Mouse (Mus musculus) megakaryocyte, embryonic 14.5 days (primary cell): ENCODE data around the gene Olfr924.

ENCODE experiments used
- FLI1 ChIP-seq: IDR thresholded peaks from 2 replicates; pipeline ENCODE4 v1.6.1; 2012; ENCODE audit warnings: low read length, inconsistent platforms, mixed read lengths
- GATA1 ChIP-seq: IDR thresholded peaks from 3 replicates; pipeline ENCODE4 v1.6.1; 2012; ENCODE audit warnings: mixed read lengths, low read length, inconsistent platforms, borderline replicate concordance

DNA sequence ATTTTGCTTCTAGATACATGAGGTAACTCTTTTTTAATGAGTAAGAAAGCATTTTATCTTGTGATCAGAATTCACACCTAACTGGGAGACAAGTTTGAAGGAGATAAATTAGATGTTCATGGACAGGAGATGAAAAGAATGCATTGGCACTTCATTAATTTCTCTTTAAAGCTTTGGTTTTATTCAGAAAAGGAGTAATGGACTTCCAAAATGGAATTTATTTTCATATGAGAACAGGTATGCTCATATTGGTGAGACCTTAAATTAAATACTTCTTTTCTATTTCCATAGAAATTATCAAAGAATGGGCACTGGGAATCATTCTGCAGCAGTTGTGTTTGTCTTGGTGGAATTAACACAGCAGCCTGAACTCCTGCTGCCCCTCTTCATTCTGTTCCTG lies 10.5 kb downstream of the Olfr924 start, which contains the start of gene Olfr26:
- TF ChIP-seq GATA1, result no peak
- no peak for TF ChIP-seq FLI1
